Mouse (Mus musculus): ENCODE measurements at regions not wholly inside any gene's neighbourhood (a gene's known extent, or its start where the extent isn't known, plus 50 kb on each side); places are given as distances from the start of the nearest gene placed in this dataset.

GRCm38 (mm10) chr10:108016552-108016951, 104.6 kb upstream of the Otogl start:
- Histone ChIP-seq H3K9me3 (ENCODE audit: control insufficient read depth, low read depth, low read length) (no peaks in the 10 kb centered on the region), H3K4me2 (replicated peaks; ENCODE audit: low read depth, low read length) (no peak overlapping the region), H3K4me1 (ENCODE audit: control insufficient read depth, insufficient read depth, low read length) (no peaks in the 10 kb centered on the region), H3K36me3 (ENCODE audit: control insufficient read depth, insufficient read depth, low read length) (no peaks in the 10 kb centered on the region), H3K4me3 (ENCODE audit: low read depth, low read length) (no peak overlapping the region), H3K27ac (ENCODE audit: low read length) (no peak overlapping the region), H3K9ac (replicated peaks; ENCODE audit: low read depth, low read length) (no peak overlapping the region), H3K27me3 (ENCODE audit: control insufficient read depth, insufficient read depth, low read length) (no peaks in the 10 kb centered on the region)
- ATAC-seq (ENCODE audit: insufficient number of reproducible peaks, insufficient read depth, low FRiP score, low read depth) = no peak
- WGBS = 79% methylated on average over 1 of the region's 1 CpGs

DNA sequence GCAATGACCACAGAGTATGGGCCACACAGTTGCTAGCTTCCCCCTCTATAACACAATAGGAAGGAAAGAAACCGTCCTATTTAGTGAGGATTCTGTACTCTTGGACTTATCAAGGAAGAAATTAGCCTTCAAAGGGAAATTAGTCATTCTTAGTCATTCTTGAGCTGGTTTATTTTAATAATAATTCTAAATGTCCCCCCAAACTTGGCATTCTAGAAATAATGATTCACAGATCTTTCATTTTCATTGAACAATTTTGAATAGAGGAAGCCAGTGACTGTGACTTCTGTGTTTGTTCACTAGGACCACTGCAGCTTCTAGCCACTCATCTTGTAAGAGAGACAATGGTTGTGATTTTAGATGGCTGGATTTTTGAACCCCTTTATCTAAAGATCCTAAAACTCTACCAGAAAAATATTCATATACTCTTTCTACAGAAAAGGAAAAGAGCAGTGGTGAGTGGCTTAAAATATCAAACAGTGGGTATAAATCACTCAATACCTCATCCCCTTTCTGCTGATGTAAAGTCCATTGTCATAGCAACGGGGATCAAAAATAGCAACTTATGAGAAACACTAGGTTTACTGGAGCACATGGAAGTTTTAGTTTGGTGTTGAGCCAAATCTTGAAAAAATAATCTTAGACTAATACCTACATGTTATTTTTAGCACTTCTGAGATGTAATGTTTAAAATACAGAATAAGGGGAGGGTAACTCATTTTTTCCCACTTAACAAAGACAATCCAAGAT, 83.1 kb upstream of the Otogl start:
- Histone ChIP-seq H3K36me3 (ENCODE audit: control insufficient read depth, insufficient read depth, low read length) (no peaks in the 10 kb centered on the region), H3K27ac (ENCODE audit: low read length) (no peak overlapping the region), H3K4me3 (ENCODE audit: low read depth, low read length) (no peak overlapping the region), H3K9ac (replicated peaks; ENCODE audit: low read depth, low read length) (no peak overlapping the region), H3K27me3 (ENCODE audit: control insufficient read depth, insufficient read depth, low read length) (no peaks in the 10 kb centered on the region), H3K9me3 (ENCODE audit: control insufficient read depth, low read depth, low read length) (no peaks in the 10 kb centered on the region), H3K4me2 (replicated peaks; ENCODE audit: low read depth, low read length) (no peak overlapping the region), H3K4me1 (ENCODE audit: control insufficient read depth, insufficient read depth, low read length) (no peaks in the 10 kb centered on the region)
- no peak for ATAC-seq (ENCODE audit: insufficient number of reproducible peaks, insufficient read depth, low FRiP score, low read depth)
- 67% methylated on average over 2 of the region's 2 CpGs for WGBS

GRCm38 (mm10) chr10:107992621-107993020, 80.7 kb upstream of the Otogl start:
- ATAC-seq (ENCODE audit: insufficient number of reproducible peaks, insufficient read depth, low FRiP score, low read depth) = no peak
- no peaks in the 10 kb centered on the region for H3K36me3 ChIP-seq (ENCODE audit: control insufficient read depth, insufficient read depth, low read length)
- no peak overlapping the region for H3K4me3 ChIP-seq (ENCODE audit: low read depth, low read length)
- H3K9me3 ChIP-seq (ENCODE audit: control insufficient read depth, low read depth, low read length) = no peaks in the 10 kb centered on the region
- no peaks in the 10 kb centered on the region for H3K27me3 ChIP-seq (ENCODE audit: control insufficient read depth, insufficient read depth, low read length)
- no peak overlapping the region for H3K27ac ChIP-seq (ENCODE audit: low read length)
- no peak overlapping the region for H3K9ac ChIP-seq (replicated peaks; ENCODE audit: low read depth, low read length)
- no peaks in the 10 kb centered on the region for H3K4me1 ChIP-seq (ENCODE audit: control insufficient read depth, insufficient read depth, low read length)
- WGBS = 57% methylated on average over 3 of the region's 3 CpGs
- H3K4me2 ChIP-seq (replicated peaks; ENCODE audit: low read depth, low read length) = no peak overlapping the region

- no peak for ATAC-seq (ENCODE audit: insufficient number of reproducible peaks, insufficient read depth, low FRiP score, low read depth)
These were observed 78.6 kb upstream of the Otogl start for GRCm38 (mm10) chr10:107990557-107990956.

GRCm38 (mm10) chr10:107989913-107990312, 78.0 kb upstream of the Otogl start:
- ATAC-seq (ENCODE audit: insufficient number of reproducible peaks, insufficient read depth, low FRiP score, low read depth) = no peak
- no peak overlapping the region for H3K9ac ChIP-seq (replicated peaks; ENCODE audit: low read depth, low read length)
- H3K4me2 ChIP-seq (replicated peaks; ENCODE audit: low read depth, low read length) = no peak overlapping the region
- no peaks in the 10 kb centered on the region for H3K4me1 ChIP-seq (ENCODE audit: control insufficient read depth, insufficient read depth, low read length)
- H3K9me3 ChIP-seq (ENCODE audit: control insufficient read depth, low read depth, low read length) = no peaks in the 10 kb centered on the region
- no peaks in the 10 kb centered on the region for H3K27me3 ChIP-seq (ENCODE audit: control insufficient read depth, insufficient read depth, low read length)
- 89% methylated on average over 2 of the region's 2 CpGs for WGBS
- H3K27ac ChIP-seq (ENCODE audit: low read length) = no peak overlapping the region
- no peaks in the 10 kb centered on the region for H3K36me3 ChIP-seq (ENCODE audit: control insufficient read depth, insufficient read depth, low read length)
- H3K4me3 ChIP-seq (ENCODE audit: low read depth, low read length) = no peak overlapping the region

More at GRCm38 (mm10) chr10:107990557-107990956, 78.6 kb upstream of the Otogl start:
- 63% methylated on average over 3 of the region's 3 CpGs for WGBS
- Histone ChIP-seq H3K4me1 (ENCODE audit: control insufficient read depth, insufficient read depth, low read length) (no peaks in the 10 kb centered on the region), H3K9ac (replicated peaks; ENCODE audit: low read depth, low read length) (no peak overlapping the region), H3K4me2 (replicated peaks; ENCODE audit: low read depth, low read length) (no peak overlapping the region), H3K36me3 (ENCODE audit: control insufficient read depth, insufficient read depth, low read length) (no peaks in the 10 kb centered on the region), H3K27me3 (ENCODE audit: control insufficient read depth, insufficient read depth, low read length) (no peaks in the 10 kb centered on the region), H3K27ac (ENCODE audit: low read length) (no peak overlapping the region), H3K9me3 (ENCODE audit: control insufficient read depth, low read depth, low read length) (no peaks in the 10 kb centered on the region), H3K4me3 (ENCODE audit: low read depth, low read length) (no peak overlapping the region)

DNA sequence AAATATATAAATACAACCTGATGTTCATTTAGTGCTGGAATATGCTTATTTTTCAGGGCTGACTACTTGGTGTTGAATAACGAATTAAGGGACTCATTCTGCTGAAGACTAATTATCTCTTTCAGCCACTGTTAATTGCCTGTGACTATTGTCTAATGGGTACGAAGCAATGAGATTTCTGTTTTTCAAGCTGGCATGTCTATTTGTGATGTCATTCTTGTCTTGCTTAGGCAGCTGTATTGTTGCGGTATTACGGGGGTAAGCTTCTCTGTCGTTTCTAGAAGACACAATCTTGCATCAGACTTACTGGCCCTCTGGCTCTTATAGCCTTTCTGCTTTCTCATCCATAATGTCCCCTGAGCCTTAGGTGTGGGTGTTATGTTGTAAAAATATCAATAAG, 70.7 kb upstream of the Otogl start:
- Histone ChIP-seq H3K4me1 (ENCODE audit: control insufficient read depth, insufficient read depth, low read length) (no peaks in the 10 kb centered on the region), H3K27me3 (ENCODE audit: control insufficient read depth, insufficient read depth, low read length) (no peaks in the 10 kb centered on the region), H3K4me3 (ENCODE audit: low read depth, low read length) (no peak overlapping the region), H3K27ac (ENCODE audit: low read length) (no peak overlapping the region), H3K36me3 (ENCODE audit: control insufficient read depth, insufficient read depth, low read length) (no peaks in the 10 kb centered on the region), H3K4me2 (replicated peaks; ENCODE audit: low read depth, low read length) (no peak overlapping the region), H3K9me3 (ENCODE audit: control insufficient read depth, low read depth, low read length) (no peaks in the 10 kb centered on the region), H3K9ac (replicated peaks; ENCODE audit: low read depth, low read length) (no peak overlapping the region)
- ATAC-seq (ENCODE audit: insufficient number of reproducible peaks, insufficient read depth, low FRiP score, low read depth) = no peak
- WGBS = 88% methylated on average over 5 of the region's 5 CpGs

- H3K36me3 ChIP-seq (ENCODE audit: control insufficient read depth, insufficient read depth, low read length) = no peaks in the 10 kb centered on the region
- 94% methylated on average over 1 of the region's 1 CpGs for WGBS
- H3K4me3 ChIP-seq (ENCODE audit: low read depth, low read length) = no peak overlapping the region
- no peak for ATAC-seq (ENCODE audit: insufficient number of reproducible peaks, insufficient read depth, low FRiP score, low read depth)
- no peak overlapping the region for H3K4me2 ChIP-seq (replicated peaks; ENCODE audit: low read depth, low read length)
- no peaks in the 10 kb centered on the region for H3K9me3 ChIP-seq (ENCODE audit: control insufficient read depth, low read depth, low read length)
- no peak overlapping the region for H3K27ac ChIP-seq (ENCODE audit: low read length)
- H3K4me1 ChIP-seq (ENCODE audit: control insufficient read depth, insufficient read depth, low read length) = no peaks in the 10 kb centered on the region
- no peak overlapping the region for H3K9ac ChIP-seq (replicated peaks; ENCODE audit: low read depth, low read length)
- H3K27me3 ChIP-seq (ENCODE audit: control insufficient read depth, insufficient read depth, low read length) = no peaks in the 10 kb centered on the region
These were observed 70.1 kb upstream of the Otogl start for GRCm38 (mm10) chr10:107982082-107982481.

GRCm38 (mm10) chr10:107976392-107976965, 64.5 kb upstream of the Otogl start:
- Histone ChIP-seq H3K9me3 (ENCODE audit: control insufficient read depth, low read depth, low read length) (no peaks in the 10 kb centered on the region), H3K4me3 (ENCODE audit: low read depth, low read length) (no peak overlapping the region), H3K27ac (ENCODE audit: low read length) (no peak overlapping the region), H3K4me1 (ENCODE audit: control insufficient read depth, insufficient read depth, low read length) (no peaks in the 10 kb centered on the region), H3K36me3 (ENCODE audit: control insufficient read depth, insufficient read depth, low read length) (no peaks in the 10 kb centered on the region), H3K4me2 (replicated peaks; ENCODE audit: low read depth, low read length) (no peak overlapping the region), H3K27me3 (ENCODE audit: control insufficient read depth, insufficient read depth, low read length) (no peaks in the 10 kb centered on the region), H3K9ac (replicated peaks; ENCODE audit: low read depth, low read length) (no peak overlapping the region)
- WGBS = 96% methylated on average over 3 of the region's 3 CpGs
- ATAC-seq (ENCODE audit: insufficient number of reproducible peaks, insufficient read depth, low FRiP score, low read depth) = no peak

DNA sequence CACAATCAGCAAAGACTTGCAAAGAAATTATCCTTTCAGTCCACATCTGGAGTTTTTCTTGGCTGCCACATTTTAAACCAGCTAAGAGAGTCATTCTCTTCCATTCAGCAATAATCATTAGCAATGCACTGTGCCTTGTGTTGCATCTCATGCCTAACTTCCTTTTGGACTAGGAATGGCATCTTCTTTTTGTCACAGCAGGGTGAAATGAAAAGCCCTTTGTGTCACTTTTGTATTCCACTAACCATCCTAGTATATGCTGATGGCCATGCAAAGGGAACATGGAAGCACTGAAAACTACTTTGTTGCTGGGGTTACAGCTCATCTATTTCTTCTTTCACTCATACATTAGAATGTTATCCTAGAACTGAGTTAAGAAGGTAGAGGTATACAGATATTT, 59.8 kb upstream of the Otogl start:
- no peak for ATAC-seq (ENCODE audit: insufficient number of reproducible peaks, insufficient read depth, low FRiP score, low read depth)
- no peak overlapping the region; the same call in 1 of the 2 replicates for H3K27ac ChIP-seq (ENCODE audit: low read length)
- no peaks in the 10 kb centered on the region for H3K36me3 ChIP-seq (ENCODE audit: control insufficient read depth, insufficient read depth, low read length)
- no peak overlapping the region for H3K4me3 ChIP-seq (ENCODE audit: low read depth, low read length)
- H3K9me3 ChIP-seq (ENCODE audit: control insufficient read depth, low read depth, low read length) = no peaks in the 10 kb centered on the region
- no peaks in the 10 kb centered on the region for H3K27me3 ChIP-seq (ENCODE audit: control insufficient read depth, insufficient read depth, low read length)
- no peaks in the 10 kb centered on the region for H3K4me1 ChIP-seq (ENCODE audit: control insufficient read depth, insufficient read depth, low read length)
- no peak overlapping the region for H3K4me2 ChIP-seq (replicated peaks; ENCODE audit: low read depth, low read length)
- H3K9ac ChIP-seq (replicated peaks; ENCODE audit: low read depth, low read length) = no peak overlapping the region

Data from stomach, embryonic 14.5 days (tissue).